Mouse (Mus musculus) small intestine, adult 2 months (tissue): Measurements from ENCODE around the gene Tbx18. TPM values are rescaled to one million over a fixed set of nuclear protein-coding genes. Genes with fewer than 3 reads are reported as not detected.

Experiments used
- H3K27ac ChIP-seq: fragments of 200-500 bp; 2 replicates; pipeline ENCODE4 v1.5.1; 2012; ENCODE audit warnings: low read depth, low read length, control low read depth, inconsistent platforms; ENCODE audit not compliant: insufficient read depth
- H3K27me3 ChIP-seq: fragments of 200-500 bp; 2 replicates; pipeline ENCODE4 v1.6.1; 2012; ENCODE audit warnings: mild to moderate bottlenecking, moderate library complexity, low read length, inconsistent platforms; ENCODE audit not compliant: control insufficient read depth, insufficient read depth
- H3K36me3 ChIP-seq: fragments of 200-500 bp; 2 replicates; pipeline ENCODE4 v1.6.1; 2012; ENCODE audit warnings: mild to moderate bottlenecking, low read length, control low read depth, inconsistent platforms; ENCODE audit not compliant: control insufficient read depth, insufficient read depth
- H3K4me1 ChIP-seq: fragments of 200-500 bp; 2 replicates; pipeline ENCODE4 v1.6.1; 2012; ENCODE audit warnings: low read length, inconsistent platforms, mixed read lengths; ENCODE audit not compliant: control insufficient read depth, insufficient read depth, insufficient read length
- H3K4me3 ChIP-seq: fragments of 200-500 bp; 2 replicates; pipeline ENCODE4 v1.5.1; 2012; ENCODE audit warnings: low read depth, mild to moderate bottlenecking, control low read depth, inconsistent platforms, low read length, moderate library complexity
- CTCF ChIP-seq: fragments of 200-500 bp; IDR thresholded peaks from 2 replicates; pipeline ENCODE4 v1.5.1; 2012; ENCODE audit warnings: low read depth, mild to moderate bottlenecking, control low read depth, inconsistent platforms, low read length, moderate library complexity, mixed read lengths; ENCODE audit not compliant: insufficient replicate concordance, insufficient read length; ENCODE audit errors: extremely low read depth
- POLR2A ChIP-seq: fragments of 200-500 bp; IDR thresholded peaks from 2 replicates; pipeline ENCODE4 v1.6.1; 2012; ENCODE audit warnings: low read depth, mild to moderate bottlenecking, control low read depth, inconsistent platforms, low read length, moderate library complexity
- WGBS: fragments of 180-500 bp; shearing (Covaris S2); methylation state at CpG from one replicate; pipeline ENCODE4 v1.1.7; 2018; 5-methylcytosine and 5-hydroxymethylcytosine counted together
- polyA plus RNA-seq: library from polyadenylated mRNA; depleted of rRNA; stranded (reverse); fragments of >200 nt; gene quantifications from 2 replicates; pipeline ENCODE4 v1.2.3, GENCODE M21; 2012

Gene Tbx18
- polyA plus RNA-seq, 1 experiment, result not detected

DNA sequence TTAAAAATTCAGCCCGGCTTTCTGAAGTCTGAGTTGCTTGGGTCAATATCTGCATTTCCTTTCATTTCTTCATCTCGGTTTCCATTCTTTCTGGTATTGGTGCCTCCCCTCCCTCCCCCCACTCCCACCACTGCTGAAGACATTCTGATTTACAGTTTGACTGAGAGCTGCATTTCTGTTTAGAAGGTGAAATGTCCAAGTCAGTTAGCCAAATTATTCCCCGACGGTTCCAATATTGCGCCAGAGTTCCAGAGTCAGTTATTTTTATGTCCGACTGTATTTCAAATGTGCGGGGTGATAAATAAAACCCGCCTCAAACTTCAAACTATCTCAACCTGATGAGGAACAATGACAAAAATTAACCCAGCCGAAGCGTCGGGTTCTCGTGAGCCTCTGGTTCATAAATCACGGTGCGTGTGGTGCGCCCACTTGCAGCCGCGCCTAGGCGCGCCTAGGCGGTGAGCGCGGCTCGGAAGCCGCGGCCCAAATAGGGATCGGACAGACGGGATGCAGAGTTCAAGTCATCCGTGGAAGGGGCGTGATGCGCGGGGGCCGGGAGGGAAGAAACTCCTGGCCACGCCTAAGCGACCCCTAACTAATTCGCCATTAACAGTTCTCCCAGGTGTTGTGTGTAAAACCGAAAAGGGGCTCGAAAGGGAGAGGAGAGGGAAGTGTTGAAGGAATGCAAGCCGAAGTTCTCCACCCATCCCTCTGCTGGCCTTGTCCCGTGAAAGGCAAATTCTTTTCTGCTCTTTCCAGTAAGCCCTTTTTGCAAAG lies 7.9 kb upstream of the Tbx18 start:
- TF ChIP-seq POLR2A (no peak), CTCF (no peak)
- Histone ChIP-seq H3K4me3 (no peak overlapping the region), H3K4me1 (no peaks in the 10 kb centered on the region), H3K27ac (no peak overlapping the region), H3K36me3 (no peaks in the 10 kb centered on the region), H3K27me3 (peaks cover 40% of the 10 kb centered on the region)
- 2% methylated on average over 39 of the region's 39 CpGs for WGBS

DNA sequence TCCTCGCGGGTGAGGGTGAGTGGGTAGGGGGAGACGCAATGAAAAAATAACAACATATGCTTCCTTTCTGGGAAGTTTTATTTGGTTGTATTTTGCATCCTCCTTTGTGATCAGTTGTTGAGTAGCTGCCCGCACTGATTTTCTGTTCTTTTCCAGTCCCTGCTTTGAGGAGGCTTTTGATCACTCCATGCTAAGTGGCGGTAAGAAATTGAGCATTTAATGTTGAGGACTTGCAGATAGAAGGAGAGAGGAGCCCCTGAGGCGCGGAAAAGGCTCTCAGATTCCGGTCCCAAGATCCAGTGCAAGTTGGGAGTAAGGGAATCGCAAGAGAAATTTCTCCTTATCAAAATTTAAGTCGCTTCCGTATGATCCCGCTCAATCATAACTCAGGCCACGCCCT lies 7.1 kb upstream of the Tbx18 start:
- no peak overlapping the region for H3K27ac ChIP-seq
- H3K4me3 ChIP-seq, result no peak overlapping the region
- no peaks in the 10 kb centered on the region for H3K36me3 ChIP-seq
- no peak for TF ChIP-seq POLR2A
- no peak for TF ChIP-seq CTCF
- H3K27me3 ChIP-seq, result peaks cover 48% of the 10 kb centered on the region
- 4% methylated on average over 13 of the region's 13 CpGs for WGBS
- H3K4me1 ChIP-seq, result no peaks in the 10 kb centered on the region

DNA sequence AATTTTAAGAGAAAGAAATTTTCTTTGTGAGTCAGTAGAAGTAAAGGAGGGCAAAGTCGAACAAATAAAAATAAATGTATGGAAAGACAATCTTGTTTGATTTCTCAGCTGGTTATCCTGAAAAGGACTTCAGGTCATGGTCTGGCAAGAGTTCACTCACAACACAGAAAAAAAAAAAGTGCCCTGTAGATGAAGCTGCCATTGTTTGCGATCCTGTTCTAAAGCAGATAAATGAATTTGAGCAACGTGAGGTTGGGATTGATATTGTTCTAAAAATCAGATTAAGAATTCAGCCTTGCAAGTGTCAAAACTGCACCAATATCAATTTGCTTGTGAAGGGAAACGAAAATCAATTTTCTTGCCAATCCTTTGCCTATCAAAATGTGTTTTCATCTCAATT lies 6.2 kb upstream of the Tbx18 start:
- TF ChIP-seq POLR2A (no peak), CTCF (no peak)
- Histone ChIP-seq H3K27me3 (peaks cover 57% of the 10 kb centered on the region), H3K4me1 (no peaks in the 10 kb centered on the region), H3K4me3 (no peak overlapping the region), H3K27ac (no peak overlapping the region), H3K36me3 (no peaks in the 10 kb centered on the region)
- 11% methylated on average over 4 of the region's 4 CpGs for WGBS

DNA sequence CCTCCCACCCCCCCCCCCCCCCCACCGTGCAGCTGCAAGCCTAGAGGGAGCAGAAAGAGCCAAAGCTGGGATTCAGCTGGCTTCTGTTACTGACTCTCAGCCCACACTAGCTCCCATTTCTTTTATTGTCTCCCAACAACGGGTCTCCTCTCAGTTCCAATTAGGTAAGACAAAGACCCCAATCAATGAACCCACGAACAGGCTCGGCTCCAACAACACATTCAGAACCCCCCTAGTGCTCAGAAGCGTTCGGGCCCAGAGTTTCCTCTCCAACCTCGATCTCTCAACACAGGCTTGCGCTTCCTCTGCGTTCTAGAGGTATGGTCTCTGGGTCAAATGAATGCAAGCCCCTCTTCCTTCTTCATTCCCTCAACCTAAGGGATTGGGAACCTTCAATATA lies 4.0 kb upstream of the Tbx18 start:
- 4% methylated on average over 9 of the region's 9 CpGs for WGBS
- Histone ChIP-seq H3K4me3 (no peak overlapping the region), H3K4me1 (peaks cover 2% of the 10 kb centered on the region; the same call in 1 of the 2 replicates), H3K36me3 (no peaks in the 10 kb centered on the region), H3K27me3 (peaks cover 64% of the 10 kb centered on the region), H3K27ac (no peak overlapping the region)
- no peak for TF ChIP-seq CTCF

DNA sequence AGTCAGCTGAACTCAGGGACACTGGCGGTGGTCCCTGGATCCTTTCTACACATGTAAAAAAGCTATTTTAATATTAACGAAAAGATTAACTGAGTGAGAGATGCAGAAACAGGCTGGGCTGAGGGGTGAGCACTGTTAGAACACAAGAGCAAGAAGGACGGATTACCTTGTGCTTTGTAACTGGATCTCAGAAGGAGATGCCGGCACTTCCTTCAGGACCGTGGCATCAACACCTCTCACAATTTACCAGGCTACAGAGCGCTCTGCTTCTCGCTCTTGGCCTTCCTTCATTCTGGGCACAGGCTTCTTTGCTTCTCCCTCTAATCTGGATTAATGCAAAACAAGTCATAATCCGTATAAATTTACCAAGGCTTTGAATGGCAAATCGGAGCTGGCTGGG lies 3.6 kb upstream of the Tbx18 start:
- Histone ChIP-seq H3K27me3 (peaks cover 65% of the 10 kb centered on the region), H3K36me3 (no peaks in the 10 kb centered on the region), H3K4me1 (peaks cover 4% of the 10 kb centered on the region; the same call in 1 of the 2 replicates), H3K4me3 (no peak overlapping the region), H3K27ac (no peak overlapping the region)
- WGBS, result 9% methylated on average over 9 of the region's 9 CpGs
- TF ChIP-seq POLR2A (no peak), CTCF (no peak)

DNA sequence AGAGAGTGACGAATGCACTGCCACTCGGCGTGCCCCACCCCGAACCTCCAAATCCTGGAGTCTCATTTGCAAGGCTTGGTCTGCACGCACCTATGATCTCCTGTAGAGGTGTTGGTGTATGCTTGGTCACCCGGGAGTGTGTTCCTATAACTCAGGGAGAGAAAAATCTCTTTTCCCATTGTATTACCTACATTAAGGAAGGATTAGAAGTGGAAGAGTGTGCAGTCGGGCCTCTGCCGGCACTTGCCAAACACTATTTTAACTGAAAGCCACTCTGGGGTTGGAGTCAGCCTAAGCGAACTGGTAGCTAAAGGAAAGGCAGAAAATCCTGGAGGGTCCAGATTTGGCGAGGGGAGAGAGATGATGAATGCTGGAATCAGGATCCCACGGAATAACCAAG lies 2.7 kb upstream of the Tbx18 start:
- peaks cover 62% of the 10 kb centered on the region for H3K27me3 ChIP-seq
- H3K27ac ChIP-seq, result no peak overlapping the region
- no peak overlapping the region for H3K4me3 ChIP-seq
- H3K36me3 ChIP-seq, result no peaks in the 10 kb centered on the region
- WGBS, result 4% methylated on average over 11 of the region's 11 CpGs
- TF ChIP-seq POLR2A (no peak), CTCF (no peak)
- H3K4me1 ChIP-seq, result peaks cover 4% of the 10 kb centered on the region; the same call in 1 of the 2 replicates

DNA sequence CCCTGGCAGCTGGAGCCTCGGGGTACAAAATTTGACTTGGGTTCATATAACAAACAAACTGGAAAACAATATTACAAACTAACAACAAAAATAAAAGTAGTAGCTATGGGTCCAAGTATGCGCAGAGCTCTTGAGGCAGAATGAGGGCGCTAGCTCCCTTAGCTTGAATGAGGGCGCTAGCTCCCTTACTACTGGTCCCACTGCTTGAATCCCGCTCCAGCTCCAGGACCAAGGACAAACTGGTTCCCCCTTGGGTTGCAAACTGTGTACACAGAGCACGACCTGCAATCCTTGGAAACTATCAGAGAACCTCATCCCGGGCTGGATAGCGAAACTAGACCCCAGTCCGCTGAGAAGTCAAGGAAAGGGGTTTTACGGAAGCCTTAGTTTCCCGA lies 2.2 kb upstream of the Tbx18 start:
- H3K27ac ChIP-seq, result no peak overlapping the region
- WGBS, result 4% methylated on average over 11 of the region's 11 CpGs
- H3K36me3 ChIP-seq, result no peaks in the 10 kb centered on the region
- no peak overlapping the region for H3K4me3 ChIP-seq
- no peak for TF ChIP-seq CTCF
- no peak for TF ChIP-seq POLR2A
- peaks cover 4% of the 10 kb centered on the region; the same call in 1 of the 2 replicates for H3K4me1 ChIP-seq
- peaks cover 59% of the 10 kb centered on the region for H3K27me3 ChIP-seq
